Mouse (Mus musculus): ENCODE results near the gene Il27ra. TPM values are rescaled to one million over a fixed set of nuclear protein-coding genes. Genes with fewer than 3 reads are reported as not detected.
A peak's percentile ranks its signal among the peaks of the same experiment; 100 is the strongest.

Il27ra gene
- polyA plus RNA-seq, 1 experiment from 2014 or later, result 1.2 TPM

DNA sequence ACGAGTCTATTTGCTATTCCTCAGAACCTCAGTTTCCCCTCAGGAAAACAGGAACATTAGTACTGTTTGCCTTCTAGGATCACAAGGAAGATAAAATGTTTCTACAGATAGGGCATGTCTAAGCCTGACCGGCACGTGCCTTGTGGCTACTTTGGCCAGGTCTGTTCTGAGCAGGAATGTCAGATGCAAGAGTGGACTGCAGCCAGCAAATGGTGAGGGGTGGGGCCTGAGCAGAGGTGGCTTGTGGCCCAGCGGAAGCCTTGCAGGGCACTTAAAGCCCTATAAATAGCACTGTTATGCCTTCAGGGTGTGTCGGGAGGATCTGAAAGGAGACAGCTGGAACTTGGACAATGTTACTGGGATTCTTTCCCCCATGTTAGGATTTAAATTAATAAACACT lies 19.3 kb downstream of the Il27ra start:
- H3K36me3 ChIP-seq (ENCODE audit: control insufficient read depth, insufficient read depth, low read length), result no peaks in the 10 kb centered on the region
- peaks cover 10% of the 10 kb centered on the region; the same call in 1 of the 2 replicates for H3K27me3 ChIP-seq (replicated peaks; ENCODE audit: control insufficient read depth, insufficient read depth, low read length)
- DNase-seq (ENCODE audit: low spot score) (no peak), ATAC-seq (replicated peaks; ENCODE audit: low FRiP score, low TSS enrichment, low read depth) (no peak; the same call in 1 of the 2 replicates)
- 0 out of 2 replicates have a peak overlapping the region, but pooled peaks have one; percentile 22 for H3K27ac ChIP-seq (ENCODE audit: low read depth)
- H3K4me2 ChIP-seq (ENCODE audit: low read length), result peak overlapping the region; percentile 40
- H3K4me1 ChIP-seq (replicated peaks; ENCODE audit: control insufficient read depth, insufficient read depth, low read length), result peaks cover 33% of the 10 kb centered on the region
- WGBS, result 6% methylated on average over 5 of the region's 5 CpGs
- no peak overlapping the region for H3K9ac ChIP-seq (ENCODE audit: low read length)
- 0 out of 2 replicates have a peak overlapping the region, but pooled peaks have one; percentile 6 for H3K4me3 ChIP-seq (ENCODE audit: low read depth, low read length)
- no peaks in the 10 kb centered on the region for H3K9me3 ChIP-seq (ENCODE audit: control insufficient read depth, low read length)

DNA sequence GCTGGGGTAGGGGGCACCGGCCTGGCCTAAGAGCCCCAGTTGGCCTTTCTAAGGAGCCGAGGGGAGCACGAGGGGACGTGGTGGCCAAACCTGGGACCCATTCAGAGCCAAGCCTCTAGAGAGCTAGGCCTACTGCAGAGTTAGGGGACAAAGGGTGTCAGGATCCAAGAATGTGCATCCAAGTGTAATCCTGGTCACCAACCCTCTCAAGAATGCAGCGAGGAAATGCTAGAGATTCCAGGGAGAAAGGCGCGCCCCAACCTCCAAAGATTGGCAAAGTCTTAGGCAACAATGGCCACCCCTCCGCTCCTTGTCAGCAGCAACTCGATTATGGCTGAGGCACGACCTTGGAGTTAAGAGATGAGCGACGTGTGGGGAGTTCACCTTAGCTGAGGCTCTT lies 20.8 kb downstream of the Il27ra start:
- Histone ChIP-seq H3K27ac (ENCODE audit: low read depth) (no peak overlapping the region), H3K9me3 (ENCODE audit: control insufficient read depth, low read length) (no peaks in the 10 kb centered on the region), H3K36me3 (ENCODE audit: control insufficient read depth, insufficient read depth, low read length) (no peaks in the 10 kb centered on the region), H3K27me3 (replicated peaks; ENCODE audit: control insufficient read depth, insufficient read depth, low read length) (peaks cover 9% of the 10 kb centered on the region; the same call in 1 of the 2 replicates), H3K4me2 (ENCODE audit: low read length) (peak overlapping the region; percentile 40), H3K4me3 (ENCODE audit: low read depth, low read length) (peak overlapping the region; percentile 25), H3K4me1 (replicated peaks; ENCODE audit: control insufficient read depth, insufficient read depth, low read length) (peaks cover 31% of the 10 kb centered on the region), H3K9ac (ENCODE audit: low read length) (peak overlapping the region; percentile 16; the same call in 1 of the 2 replicates)
- no peak for DNase-seq (ENCODE audit: low spot score)
- WGBS, result 36% methylated on average over 12 of the region's 12 CpGs
- no peak; the same call in 1 of the 2 replicates for ATAC-seq (replicated peaks; ENCODE audit: low FRiP score, low TSS enrichment, low read depth)

DNA sequence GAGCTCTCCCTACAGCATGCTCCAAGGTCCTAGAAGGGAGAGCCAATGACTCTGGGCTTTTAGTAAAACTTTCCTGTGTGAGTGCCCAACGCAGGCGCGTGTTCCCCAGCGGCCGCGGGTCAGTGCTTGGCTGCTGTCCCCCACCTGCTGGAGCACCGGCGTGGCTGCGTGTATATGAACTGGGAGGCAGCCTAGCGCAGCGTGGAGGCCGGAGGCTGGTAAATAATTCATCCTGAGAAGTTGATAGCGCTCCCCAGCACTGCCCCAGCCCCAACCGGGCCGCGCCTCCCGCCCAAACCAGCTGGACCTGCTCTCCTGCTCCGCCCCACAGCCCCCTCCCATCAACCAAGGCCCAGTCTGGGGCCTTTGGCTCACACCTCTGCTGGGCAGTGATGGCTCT lies 21.3 kb downstream of the Il27ra start, which contains the start of gene Palm3:
TSS of gene Palm3 (plus strand) at position 376 of the 400 bp plus-strand sequence.
- H3K9me3 ChIP-seq (ENCODE audit: control insufficient read depth, low read length), result no peaks in the 10 kb centered on the region
- H3K27me3 ChIP-seq (replicated peaks; ENCODE audit: control insufficient read depth, insufficient read depth, low read length), result peaks cover 5% of the 10 kb centered on the region; the same call in 1 of the 2 replicates
- ATAC-seq (replicated peaks; ENCODE audit: low FRiP score, low TSS enrichment, low read depth) (peak; percentile 57), DNase-seq (ENCODE audit: low spot score) (peak; percentile 77)
- 6% methylated on average over 18 of the region's 18 CpGs for WGBS
- peak within 1 kb of the TSS; percentile 25 for H3K4me3 ChIP-seq (ENCODE audit: low read depth, low read length)
- no peak within 1 kb of the TSS for H3K27ac ChIP-seq (ENCODE audit: low read depth)
- H3K4me1 ChIP-seq (replicated peaks; ENCODE audit: control insufficient read depth, insufficient read depth, low read length), result peaks cover 27% of the 10 kb centered on the region
- H3K4me2 ChIP-seq (ENCODE audit: low read length), result peak within 1 kb of the TSS; percentile 40
- peak within 1 kb of the TSS; percentile 16; the same call in 1 of the 2 replicates for H3K9ac ChIP-seq (ENCODE audit: low read length)
- no peaks in the 10 kb centered on the region for H3K36me3 ChIP-seq (ENCODE audit: control insufficient read depth, insufficient read depth, low read length)

DNA sequence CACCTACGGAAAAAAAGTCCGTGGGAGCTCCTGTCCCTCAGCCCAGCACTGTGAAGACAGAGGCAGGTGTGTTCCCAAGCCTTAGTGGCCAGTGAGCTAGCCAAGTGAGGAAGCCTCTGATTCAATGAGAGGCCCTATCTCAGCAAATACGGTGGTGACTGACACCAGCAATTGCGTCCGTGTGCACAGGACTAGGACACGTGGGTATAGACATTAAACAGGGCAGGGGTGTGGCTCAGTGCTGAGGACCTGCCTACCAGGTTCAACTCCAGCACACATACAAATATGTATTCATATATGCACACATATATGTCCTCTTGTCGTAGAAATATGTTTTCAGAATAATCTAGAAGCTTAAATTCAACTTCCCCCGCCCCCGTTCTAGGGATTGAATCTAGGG lies 22.7 kb downstream of the Il27ra start:
- Histone ChIP-seq H3K4me1 (replicated peaks; ENCODE audit: control insufficient read depth, insufficient read depth, low read length) (peaks cover 18% of the 10 kb centered on the region), H3K36me3 (ENCODE audit: control insufficient read depth, insufficient read depth, low read length) (no peaks in the 10 kb centered on the region), H3K9ac (ENCODE audit: low read length) (no peak overlapping the region), H3K4me2 (ENCODE audit: low read length) (no peak overlapping the region), H3K27ac (ENCODE audit: low read depth) (no peak overlapping the region), H3K4me3 (ENCODE audit: low read depth, low read length) (no peak overlapping the region), H3K27me3 (replicated peaks; ENCODE audit: control insufficient read depth, insufficient read depth, low read length) (no peaks in the 10 kb centered on the region), H3K9me3 (ENCODE audit: control insufficient read depth, low read length) (no peaks in the 10 kb centered on the region; the same call in 1 of the 2 replicates)
- 66% methylated on average over 9 of the region's 9 CpGs for WGBS
- ATAC-seq (replicated peaks; ENCODE audit: low FRiP score, low TSS enrichment, low read depth), result no peak
- DNase-seq (ENCODE audit: low spot score), result no peak

DNA sequence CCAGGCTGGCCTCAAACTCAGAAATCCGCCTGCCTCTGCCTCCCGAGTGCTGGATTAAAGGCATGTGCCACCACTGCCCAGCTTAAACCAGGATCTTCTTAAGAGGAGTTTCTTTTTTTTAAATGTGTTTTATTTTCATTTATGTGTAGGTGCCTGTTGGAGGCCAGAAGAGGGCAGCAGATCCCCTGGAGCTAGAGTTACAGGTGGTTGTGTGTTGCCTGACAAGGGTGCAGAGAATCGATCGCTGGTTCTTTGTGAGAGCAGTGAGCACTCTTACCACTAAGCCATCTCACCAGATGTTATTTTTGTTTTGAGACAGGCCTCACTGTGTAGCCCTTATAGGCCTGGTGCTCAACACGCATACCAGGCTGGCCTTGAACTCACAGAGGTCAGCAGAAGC lies 26.6 kb downstream of the Il27ra start:
- Histone ChIP-seq H3K4me3 (ENCODE audit: low read depth, low read length) (no peak overlapping the region), H3K27me3 (replicated peaks; ENCODE audit: control insufficient read depth, insufficient read depth, low read length) (peaks cover 27% of the 10 kb centered on the region), H3K4me2 (ENCODE audit: low read length) (no peak overlapping the region), H3K9ac (ENCODE audit: low read length) (no peak overlapping the region), H3K4me1 (replicated peaks; ENCODE audit: control insufficient read depth, insufficient read depth, low read length) (peaks cover 14% of the 10 kb centered on the region), H3K9me3 (ENCODE audit: control insufficient read depth, low read length) (no peaks in the 10 kb centered on the region; the same call in 1 of the 2 replicates), H3K36me3 (ENCODE audit: control insufficient read depth, insufficient read depth, low read length) (no peaks in the 10 kb centered on the region), H3K27ac (ENCODE audit: low read depth) (no peak overlapping the region)
- DNase-seq (ENCODE audit: low spot score) (no peak), ATAC-seq (replicated peaks; ENCODE audit: low FRiP score, low TSS enrichment, low read depth) (no peak)
- WGBS, result 89% methylated on average over 5 of the region's 5 CpGs

DNA sequence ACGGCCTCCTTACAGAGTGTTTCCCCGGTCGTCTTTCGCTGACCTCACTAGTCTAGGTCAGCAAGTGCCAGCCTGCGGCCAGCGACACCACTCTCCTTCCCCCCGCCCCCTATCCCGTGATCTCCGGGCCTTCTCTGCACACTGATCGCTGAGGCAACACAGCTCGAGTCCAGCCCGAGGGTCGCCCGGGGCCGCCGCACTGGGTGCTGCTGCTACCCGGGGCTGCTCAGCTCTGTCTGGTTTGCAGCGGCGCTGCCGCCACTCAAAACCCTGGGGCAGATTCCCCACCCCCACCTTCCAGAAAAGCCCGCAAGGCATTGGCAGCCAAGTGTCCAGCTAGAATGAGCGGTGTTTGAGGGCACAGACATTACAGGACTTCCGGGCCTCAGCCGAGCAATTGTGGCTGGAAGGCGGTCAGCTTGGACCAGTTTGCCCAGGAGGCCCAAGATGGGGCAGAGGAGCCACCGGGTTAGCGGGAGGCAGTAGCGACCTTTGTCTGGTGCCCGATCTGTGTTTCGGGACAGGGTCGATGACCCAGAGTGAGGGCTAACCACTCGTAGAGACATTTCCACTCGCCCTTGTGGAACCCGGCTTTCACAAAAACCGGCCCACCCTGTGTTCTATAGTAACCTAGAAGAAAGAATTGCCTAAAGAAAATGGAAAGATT lies 29.8 kb downstream of the Il27ra start:
- peaks cover 36% of the 10 kb centered on the region for H3K27me3 ChIP-seq (replicated peaks; ENCODE audit: control insufficient read depth, insufficient read depth, low read length)
- no peak overlapping the region for H3K27ac ChIP-seq (ENCODE audit: low read depth)
- no peaks in the 10 kb centered on the region for H3K36me3 ChIP-seq (ENCODE audit: control insufficient read depth, insufficient read depth, low read length)
- ATAC-seq (replicated peaks; ENCODE audit: low FRiP score, low TSS enrichment, low read depth) (0 out of 2 replicates have a peak, but pooled peaks have one; percentile 13), DNase-seq (ENCODE audit: low spot score) (peak; percentile 65)
- H3K9me3 ChIP-seq (ENCODE audit: control insufficient read depth, low read length), result no peaks in the 10 kb centered on the region; the same call in 1 of the 2 replicates
- peak overlapping the region; percentile 74 for H3K4me2 ChIP-seq (ENCODE audit: low read length)
- no peak overlapping the region for H3K9ac ChIP-seq (ENCODE audit: low read length)
- H3K4me1 ChIP-seq (replicated peaks; ENCODE audit: control insufficient read depth, insufficient read depth, low read length), result peaks cover 22% of the 10 kb centered on the region
- peak overlapping the region; percentile 36 for H3K4me3 ChIP-seq (ENCODE audit: low read depth, low read length)
- WGBS, result 13% methylated on average over 35 of the region's 35 CpGs

DNA sequence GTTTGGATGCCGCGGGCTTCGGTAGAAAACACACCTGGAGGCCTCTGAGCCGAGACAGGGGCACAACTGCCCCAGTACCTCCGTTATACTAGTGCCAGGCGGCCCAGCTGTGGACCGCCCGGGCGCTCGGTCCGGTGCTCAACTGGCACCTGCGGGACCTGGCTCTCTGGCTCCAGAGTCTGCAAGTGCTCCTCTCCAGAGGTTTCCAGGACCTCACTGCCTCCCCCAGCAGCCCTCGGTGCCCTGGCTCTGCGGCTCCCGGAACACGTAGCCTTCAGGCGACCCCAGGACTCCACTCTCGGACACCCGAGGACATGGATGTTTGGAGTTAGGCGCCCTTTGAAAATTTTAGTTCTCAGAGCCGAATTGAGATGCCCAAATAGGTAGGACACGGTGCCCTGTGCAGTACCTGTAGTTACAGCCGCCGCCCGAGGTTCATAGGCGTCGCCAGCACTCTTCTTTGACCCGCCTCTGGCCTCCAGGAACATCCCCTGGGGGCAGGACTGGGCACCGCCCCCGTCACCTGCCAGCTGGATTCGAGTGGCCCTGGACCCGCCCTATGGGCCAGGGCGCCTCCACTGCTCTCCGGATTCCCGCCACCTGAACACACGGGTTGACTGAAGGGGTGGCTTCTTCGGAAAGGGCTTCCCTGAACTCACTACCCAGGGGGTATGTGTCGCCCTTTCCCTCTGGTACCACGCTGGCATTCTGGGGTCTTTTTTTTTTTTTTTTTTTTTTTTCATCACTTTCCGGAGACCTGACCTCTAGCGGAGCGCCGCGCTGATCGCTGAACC lies 30.5 kb downstream of the Il27ra start, which contains the start of gene 2210011C24Rik:
TSS of gene 2210011C24Rik (minus strand) at position 467 of the 794 bp plus-strand sequence.
- Histone ChIP-seq H3K4me2 (ENCODE audit: low read length) (peak within 1 kb of the TSS; percentile 74), H3K9me3 (ENCODE audit: control insufficient read depth, low read length) (no peaks in the 10 kb centered on the region; the same call in 1 of the 2 replicates), H3K9ac (ENCODE audit: low read length) (peak within 1 kb of the TSS; percentile 32; the same call in 1 of the 2 replicates), H3K36me3 (ENCODE audit: control insufficient read depth, insufficient read depth, low read length) (no peaks in the 10 kb centered on the region), H3K27me3 (replicated peaks; ENCODE audit: control insufficient read depth, insufficient read depth, low read length) (peaks cover 36% of the 10 kb centered on the region), H3K4me3 (ENCODE audit: low read depth, low read length) (peak within 1 kb of the TSS; percentile 36), H3K4me1 (replicated peaks; ENCODE audit: control insufficient read depth, insufficient read depth, low read length) (peaks cover 22% of the 10 kb centered on the region), H3K27ac (ENCODE audit: low read depth) (no peak within 1 kb of the TSS)
- DNase-seq (ENCODE audit: low spot score) (peak; percentile 72), ATAC-seq (replicated peaks; ENCODE audit: low FRiP score, low TSS enrichment, low read depth) (peak; percentile 16; the same call in 1 of the 2 replicates)
- 1% methylated on average over 44 of the region's 45 CpGs for WGBS

Measured in intestine, embryonic 14.5 days (tissue).